Mouse (Mus musculus) ovary, postnatal 10 days (tissue): ENCODE results near the gene Riox1.
A peak's percentile ranks its signal among the peaks of the same experiment; 100 is the strongest.
"Not testable (repeated sequence)": the region's sequence is repeated elsewhere in the genome, so short reads cannot be mapped to it uniquely, and the experiment has no call there.

Source experiments
- DNase-seq: peaks from one replicate; pipeline ENCODE4 v3.0.0; 2022; ENCODE audit warnings: low spot score

The Riox1 gene

DNA sequence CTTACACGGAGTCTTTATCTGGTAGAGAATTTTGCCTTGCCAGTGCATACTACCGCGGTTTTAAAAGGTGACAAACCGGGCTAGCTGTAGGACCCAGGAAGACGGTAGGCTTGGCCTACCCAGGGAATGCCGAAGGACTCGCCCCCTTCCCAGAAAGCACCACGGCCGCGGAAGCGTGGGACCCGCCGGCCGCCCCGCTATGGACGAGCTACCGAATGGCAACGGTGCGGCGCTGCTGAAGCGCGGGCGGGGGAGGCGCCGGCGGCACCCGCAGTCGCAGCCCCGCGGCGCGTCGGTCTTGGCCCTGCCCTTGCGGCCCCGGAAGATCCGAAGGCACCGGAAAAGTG is at the start of gene Riox1:
Gene Riox1, plus strand, starts transcription at position 116 of the 347 bp plus-strand sequence.
- DNase-seq = peak; percentile 48

DNA sequence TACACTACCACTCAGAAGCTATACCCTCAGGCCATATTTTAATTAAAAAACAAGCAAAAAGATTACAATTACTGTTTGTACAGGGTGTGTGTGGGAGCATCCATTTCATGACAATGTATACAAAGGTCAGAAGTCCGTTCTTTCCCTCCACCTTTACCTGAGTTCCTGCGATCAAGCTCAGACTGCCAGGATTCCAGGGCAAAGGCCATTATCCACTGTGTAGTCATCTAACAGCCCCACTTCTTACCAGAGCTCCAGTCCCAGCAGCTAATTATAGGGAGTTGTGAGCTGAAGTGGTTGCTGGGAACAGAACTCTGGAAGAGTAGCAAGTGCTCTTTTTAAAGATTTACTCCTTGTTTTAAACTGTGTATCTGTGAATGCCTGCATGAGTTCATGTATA is 40.0 kb upstream of the Riox1 start:
- no peak for DNase-seq

DNA sequence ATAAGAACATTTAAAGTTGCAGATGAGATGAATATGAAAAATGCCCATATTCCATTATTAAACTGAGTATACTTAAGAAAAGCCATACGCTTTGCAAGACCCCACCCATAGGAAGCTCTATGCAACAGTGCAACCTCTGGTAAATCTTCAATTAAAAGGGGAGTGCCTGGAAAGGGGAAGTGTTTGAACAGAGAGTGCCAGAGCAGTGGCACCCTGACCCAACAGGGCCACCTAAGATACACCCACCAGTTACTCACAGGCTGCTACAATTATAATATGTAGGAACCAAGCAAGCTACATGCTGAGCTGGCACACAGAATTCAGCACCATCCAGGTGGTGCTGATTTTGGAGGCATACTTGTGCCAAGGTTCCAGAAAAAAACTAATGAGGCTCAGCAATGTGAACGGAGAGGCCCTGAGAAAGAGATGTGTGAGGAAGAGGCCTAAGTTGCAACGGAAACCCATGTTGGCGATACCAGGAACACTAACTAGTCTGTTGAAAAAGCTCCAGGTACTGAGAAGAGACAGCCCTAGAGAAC is 36.1 kb upstream of the Riox1 start:
- DNase-seq = no peak

DNA sequence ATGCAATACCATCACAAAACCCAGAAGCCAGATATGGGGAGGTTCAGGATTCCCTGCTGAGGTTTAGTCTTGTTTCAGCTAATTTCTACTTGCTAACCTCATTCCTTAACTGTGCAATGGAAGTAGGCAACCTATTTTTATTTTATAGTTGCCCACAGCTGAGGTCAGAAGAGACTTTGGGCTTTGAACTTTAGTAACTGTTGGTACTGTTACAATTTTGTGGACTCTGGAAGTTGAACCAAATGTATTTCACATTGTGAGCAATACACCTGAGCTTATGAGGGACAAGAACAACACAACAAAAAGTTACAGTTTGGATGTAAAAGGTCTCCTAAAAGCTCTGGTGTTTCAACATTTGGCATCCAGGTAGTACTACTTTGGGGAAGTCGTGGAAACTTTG is 35.6 kb upstream of the Riox1 start:
- DNase-seq = no peak

DNA sequence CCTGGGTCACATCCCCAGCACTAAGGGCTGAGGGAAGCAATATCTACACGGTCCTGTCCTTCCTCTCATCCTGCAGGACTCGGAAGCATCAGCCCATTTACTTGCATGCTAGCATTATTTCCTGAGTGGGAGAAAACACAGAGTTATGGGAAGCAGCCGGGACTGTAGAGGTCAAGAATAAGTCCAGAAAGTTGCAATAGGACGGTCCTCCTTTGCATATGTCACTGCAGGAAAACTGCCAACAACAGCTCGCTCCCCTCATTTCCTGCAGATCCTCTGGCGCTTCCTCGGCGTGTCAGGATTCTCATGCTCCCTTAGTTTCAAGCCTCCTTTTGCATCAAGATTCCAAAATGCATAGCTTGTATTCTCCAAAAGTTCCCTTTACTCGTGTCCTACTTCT is 33.5 kb upstream of the Riox1 start:
- no peak for DNase-seq

DNA sequence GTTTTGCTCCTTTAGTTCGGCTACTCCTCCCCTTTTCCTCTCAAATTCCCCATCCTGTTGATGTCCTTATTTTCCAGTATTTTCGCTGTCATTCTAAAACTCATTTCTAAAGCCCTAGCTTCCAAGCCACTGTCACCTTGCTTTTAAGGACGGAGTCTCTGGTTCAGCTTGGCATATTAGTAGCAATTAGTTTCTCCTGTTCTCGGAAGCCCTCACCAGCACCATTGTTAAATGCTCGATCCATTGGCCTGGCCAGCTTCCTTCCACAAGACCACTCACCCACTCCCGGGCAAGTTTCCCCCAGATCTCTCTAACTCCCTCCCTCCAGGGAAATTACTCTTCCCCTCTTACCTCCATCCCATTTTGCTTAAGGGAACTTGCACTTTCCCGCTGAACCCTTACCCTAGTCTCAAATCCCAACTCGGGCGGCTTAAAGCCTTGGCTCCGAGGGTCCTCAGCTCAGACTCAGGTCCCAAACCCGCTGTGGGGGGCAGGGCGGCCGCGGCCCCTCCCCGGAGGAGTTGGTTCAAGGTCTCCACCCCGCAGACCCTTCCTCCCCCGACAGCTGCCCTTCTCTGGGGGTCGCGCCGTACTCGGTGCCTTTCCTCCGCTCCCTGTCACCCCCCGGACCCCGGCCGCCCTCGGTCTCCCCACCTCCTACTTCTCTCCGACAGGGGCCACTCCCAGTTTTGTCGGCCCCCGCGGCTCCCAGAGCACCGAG is 29.5 kb upstream of the Riox1 start:
- no peak for DNase-seq

DNA sequence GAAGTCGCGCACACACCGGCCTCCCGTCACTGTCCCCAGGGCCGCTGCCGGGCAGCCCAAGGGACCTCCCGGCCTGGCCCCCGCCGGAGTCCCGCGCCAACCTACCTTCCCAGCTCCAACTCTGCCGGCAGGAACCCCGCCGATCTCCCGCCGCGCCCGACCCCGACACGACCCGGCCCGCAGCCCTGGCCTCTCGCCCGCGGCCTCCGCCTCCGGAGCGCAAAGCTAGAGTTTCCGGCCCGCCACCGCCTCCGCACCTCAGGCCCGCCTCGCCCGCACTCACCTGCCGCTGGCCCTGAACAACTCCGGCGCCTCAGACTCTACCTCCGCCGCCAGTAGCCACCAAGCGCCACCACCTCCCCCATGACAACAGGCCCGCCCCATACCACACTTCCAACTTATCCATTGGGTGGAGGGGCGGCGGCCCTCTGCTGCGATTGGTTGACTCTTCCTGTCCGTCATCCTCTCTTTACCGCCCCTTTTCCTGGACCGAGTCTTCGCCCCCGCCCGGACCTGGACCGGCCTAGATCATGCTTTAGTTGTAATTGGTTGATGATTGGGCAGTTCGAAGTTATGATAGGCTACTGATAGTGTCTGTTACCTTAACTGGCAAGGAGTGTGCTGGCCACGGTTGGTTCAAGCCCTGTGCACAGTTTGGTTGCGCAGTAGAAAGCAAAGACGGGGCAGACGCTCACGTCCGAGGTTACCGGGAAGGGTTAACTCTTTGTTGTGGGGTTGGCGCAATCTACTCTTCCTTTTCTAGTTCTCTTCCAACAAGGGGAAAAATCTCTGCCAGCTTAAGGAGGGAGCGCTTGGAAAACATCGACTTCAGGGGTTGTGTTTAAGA is 28.6 kb upstream of the Riox1 start, which contains the start of gene Numb:
Gene Numb, minus strand, starts transcription at position 400 of the 847 bp plus-strand sequence.
- DNase-seq = peak; percentile 89

DNA sequence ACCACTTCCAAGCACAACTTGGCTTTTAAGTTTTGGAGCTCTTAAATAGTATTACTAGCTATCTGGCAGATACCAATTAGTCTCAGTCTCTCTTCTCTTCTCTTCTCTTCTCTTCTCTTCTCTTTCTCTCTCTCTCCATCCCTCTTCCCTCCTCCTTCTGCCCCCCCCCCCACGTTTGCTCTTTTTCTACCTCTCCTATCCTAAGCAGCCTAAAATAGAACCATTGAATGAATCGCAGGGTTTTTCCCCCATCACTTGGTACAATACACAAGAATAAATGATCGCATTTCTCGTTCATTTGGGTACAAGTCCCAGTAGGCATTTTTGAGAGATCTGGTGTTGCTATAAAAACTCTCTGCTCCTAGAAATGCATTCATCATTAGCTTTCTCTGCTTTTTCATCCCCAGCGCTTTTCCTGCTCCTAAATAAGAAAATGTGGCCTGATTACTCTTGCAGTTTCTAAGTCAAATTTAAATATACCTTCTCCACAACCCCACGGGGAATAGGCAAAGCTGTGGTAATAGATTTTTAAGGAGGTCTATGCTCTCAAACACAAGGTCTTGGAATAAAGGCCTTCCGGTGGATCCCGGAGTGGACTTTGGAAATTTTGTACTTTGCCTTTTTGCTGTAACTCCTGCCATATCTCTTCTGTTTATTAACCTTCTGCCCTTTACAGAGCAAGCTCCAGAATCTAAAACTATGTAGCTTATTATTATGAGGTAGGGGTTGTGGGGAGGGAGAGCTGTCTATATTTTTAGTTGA is 27.5 kb upstream of the Riox1 start:
- no peak for DNase-seq

DNA sequence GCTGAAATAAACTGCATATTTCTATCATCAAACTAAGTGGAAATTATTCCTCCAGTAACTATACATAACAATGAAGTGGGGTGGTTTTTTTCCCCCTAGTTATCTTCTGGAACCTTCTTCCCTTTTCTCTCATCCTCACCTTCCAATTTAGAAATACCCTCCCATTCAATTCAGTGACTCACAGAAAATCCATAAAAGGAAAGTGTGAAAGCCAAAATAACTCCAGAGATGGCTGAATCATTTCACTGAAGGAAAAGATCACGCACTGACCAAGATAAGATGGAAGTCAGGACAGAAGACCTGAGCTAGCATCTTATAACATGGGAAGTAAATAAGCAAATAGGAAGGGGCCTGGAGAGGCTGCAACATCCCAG is 26.9 kb upstream of the Riox1 start:
- no peak for DNase-seq

DNA sequence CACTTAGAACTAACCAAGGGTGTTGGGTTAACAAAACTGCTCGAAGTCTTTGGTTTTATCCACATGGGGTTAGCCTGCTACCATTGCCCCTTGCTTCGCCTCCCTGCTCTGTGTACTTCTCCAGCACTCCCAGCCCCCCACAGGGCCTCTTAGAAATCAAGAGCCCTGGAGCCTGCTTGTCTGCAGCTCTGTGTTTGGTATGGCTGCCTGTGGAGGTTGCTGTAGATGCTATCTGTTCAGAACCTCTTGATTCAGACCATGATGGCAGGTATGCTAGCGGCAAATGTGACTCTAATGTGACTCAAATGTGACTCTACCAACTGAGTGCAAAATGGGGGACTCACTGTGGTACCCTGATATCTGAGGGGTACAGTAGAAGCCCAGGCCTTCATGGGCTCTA is 26.1 kb upstream of the Riox1 start:
- DNase-seq = no peak

DNA sequence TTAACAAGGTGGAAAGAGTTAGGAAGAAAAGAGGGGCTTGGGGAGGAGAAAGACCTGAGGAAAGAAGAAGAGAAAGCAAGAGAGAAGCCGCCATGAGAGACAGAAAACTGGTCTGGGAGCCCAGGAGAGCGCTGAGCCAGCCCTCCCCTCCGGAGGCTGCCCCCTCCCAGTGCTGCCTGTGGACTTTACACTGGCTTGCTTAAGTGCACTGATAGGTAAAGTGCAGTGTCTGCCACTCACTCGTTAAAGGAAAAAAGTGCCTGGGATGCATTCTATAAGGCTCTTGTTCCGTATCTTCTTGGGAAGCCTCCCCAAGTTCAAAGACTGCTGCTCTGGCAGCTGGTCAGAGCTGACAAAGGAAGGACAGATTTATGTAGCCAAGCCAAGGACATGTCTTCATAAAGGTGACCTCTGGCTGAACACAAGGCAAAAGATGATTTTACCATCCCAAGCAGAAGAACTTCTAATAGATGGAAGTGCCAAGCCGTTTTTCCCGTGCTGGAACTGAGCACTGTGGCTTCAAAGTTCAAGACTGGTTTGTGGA is 25.2 kb upstream of the Riox1 start:
- DNase-seq = no peak

DNA sequence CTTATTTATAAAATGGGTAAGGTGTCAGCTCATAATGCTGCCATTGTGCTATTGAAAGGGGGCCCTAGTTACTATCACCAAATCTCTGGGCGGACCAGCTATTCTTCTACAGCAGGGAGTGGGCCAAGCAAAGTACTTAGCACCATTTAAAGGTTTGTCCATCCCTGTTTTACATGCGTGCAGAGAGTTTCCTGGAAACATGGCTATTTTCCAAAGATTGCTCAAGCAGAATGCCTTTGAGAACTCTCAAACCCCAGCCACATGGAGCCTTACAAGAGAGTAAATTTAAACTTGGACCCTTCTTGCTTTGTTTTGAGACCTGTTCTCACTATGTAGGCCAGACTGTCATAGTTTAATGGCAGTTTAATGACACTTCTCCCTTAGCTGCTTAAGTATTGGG is 24.3 kb upstream of the Riox1 start:
- no peak for DNase-seq

DNA sequence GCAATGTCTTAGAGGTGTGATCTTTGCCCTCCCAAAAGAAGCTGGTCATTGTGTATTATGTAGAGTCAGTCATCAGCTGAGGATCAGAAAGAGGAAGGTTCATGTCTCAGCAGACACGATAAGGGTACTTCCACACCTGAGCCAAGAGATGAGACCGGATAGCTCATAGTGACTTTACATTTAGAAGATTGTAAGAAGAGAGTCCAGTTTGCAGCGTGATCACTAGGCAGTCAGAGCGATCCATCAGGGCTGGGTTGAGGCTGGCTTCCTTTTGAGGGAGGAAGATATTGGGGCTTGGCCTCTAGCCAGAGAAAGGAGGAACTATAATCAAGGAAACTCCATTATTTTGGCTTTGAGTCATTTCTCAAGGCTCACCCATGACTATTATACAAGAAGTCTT is 22.7 kb upstream of the Riox1 start:
- no peak for DNase-seq

DNA sequence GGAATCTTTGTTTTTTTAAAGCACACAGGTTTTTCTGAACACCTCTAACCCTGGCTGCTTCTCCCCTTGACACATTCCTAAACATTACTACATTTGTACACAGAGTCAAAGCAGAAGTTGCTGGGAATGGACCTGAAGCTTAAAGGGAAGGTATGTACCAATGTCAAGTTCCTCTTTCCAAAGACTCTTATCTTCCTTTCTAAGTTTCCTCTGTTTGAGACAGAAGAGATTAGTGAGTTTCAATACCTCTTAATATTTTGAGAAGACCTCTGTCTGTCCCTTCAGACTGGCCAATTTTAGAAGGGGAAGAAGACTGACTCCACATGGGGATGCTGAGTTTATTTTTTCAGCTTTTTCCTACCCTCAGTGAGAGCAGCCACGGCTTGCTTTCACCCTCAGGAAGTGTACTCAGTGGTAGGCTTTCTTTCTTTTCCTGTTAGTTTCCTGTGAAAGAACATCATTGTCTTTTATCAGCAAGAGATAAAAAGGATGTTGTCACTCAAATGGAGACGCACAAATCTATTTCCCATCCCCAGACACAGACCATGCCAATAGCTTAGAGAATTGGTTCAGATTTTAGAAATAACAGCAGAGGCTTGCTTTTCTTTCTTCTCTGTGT is 21.1 kb upstream of the Riox1 start:
- no peak for DNase-seq

DNA sequence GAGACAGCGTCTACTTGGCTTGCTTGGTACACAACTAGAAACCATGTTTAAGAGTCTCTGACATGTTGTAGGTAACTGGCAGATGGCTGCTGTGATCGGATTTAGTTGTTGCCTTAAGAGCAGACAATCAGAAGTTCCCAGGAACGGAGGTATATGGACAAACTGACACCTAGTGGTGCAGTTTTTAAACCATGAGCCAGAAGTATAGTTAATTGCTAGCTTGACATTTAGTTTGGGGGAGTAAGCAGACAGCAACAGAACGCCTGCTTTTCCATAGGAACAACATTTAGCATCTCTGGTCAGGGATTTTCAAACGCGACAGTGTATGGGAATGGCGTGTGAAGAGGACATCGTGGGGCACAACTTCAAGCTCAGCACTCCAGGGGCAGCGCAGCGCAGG is 12.8 kb upstream of the Riox1 start:
- no peak for DNase-seq

DNA sequence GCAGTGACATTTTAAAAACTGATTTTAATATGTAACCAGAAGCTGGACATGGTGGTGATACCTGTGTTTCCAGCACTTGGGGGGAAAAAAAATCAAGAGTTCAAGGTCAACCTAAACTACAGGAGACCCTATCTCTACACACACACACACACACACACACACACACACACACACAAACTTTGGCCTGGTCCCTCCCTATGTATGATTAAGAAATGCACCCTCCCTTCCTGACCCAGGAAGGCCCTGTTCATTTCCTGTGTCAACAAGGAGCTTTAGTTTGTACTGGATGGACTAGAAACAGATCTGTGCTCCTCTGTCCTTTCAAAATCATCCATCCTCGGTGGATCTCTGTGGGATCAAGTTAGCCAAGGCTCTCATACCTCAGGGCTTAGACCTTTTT is 11.8 kb upstream of the Riox1 start:
- DNase-seq = not testable (repeated sequence)

DNA sequence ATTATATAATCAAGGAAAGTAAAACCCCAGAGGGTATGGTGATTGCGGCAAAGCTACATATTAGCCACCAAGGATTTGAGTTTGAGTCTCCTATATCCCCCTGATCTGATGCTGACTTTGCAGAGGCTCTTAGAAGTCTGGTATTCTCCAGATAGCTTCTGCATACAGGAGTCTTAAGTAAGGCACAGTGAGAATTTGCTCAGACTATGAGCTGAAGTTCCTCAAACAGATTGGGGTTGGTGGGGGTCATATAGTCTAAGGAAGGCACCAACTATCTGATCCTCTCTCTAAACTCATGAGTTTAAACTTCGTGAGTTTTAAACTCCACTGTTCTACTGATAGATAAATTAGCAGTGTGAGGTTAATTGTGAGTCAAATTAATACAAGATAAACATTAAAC is 11.1 kb upstream of the Riox1 start:
- no peak for DNase-seq

DNA sequence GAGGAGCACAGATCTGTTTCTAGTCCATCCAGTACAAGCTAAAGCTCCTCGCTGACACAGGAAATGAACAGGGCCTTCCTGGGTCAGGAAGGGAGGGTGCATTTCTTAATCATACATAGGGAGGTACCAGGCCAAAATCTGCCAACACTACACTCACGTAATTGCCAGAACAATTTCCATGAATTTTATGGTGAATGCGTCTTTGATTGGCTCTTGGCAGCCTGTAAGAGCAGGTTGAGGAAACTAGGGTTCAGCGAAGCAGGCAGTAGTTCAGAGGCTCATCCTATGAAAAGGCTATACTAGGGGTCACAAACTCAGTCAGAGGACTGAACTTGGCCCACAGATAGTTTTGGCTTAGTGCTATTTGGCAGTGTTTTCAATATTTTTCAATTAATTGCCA is 10.4 kb upstream of the Riox1 start:
- no peak for DNase-seq

DNA sequence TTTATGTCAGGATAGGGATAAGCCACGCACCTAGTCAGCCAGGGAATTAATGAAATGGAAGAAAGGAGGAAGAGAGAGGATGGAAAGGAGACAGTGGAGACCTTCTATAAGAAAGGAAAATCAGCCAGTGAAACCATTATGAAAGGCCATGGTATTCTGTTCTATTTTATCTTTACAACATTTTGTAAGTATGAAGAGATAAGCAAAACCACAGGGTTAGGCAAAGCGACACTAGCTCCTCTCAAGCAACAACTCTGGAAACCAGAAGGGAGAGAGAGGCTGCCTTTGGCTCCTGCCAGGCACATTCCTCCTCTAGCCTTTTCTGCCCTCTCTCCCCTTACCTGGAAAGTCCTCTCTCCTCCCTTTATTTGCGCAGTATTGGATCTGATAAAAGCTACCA is 8.5 kb upstream of the Riox1 start:
- DNase-seq = no peak

DNA sequence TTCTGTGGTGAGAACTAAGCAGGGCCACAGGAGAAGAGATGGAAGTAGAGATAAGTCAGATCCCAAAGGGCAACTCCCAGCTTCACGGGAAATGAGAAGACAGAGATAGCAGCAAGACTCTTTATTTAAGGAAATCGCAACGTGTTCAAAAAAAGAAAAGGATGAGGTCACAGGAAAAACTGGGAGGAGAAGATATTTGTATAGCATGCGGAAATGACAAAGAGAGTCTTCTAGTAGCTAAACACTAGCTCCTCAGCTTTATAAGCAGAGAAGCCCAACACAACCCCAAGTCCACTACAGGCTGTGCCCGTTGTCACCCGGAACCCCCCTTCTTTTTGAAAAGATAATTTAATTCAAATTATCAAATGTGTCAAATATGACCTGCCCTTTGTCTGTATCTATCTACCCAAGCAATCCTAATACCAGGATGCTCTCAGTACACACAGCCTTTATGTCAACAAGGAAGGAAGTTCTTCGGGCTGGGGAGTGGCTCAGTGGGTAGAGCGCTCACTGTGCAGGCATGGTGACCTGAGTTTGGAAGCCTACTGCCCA is 3.1 kb upstream of the Riox1 start:
- DNase-seq = no peak

DNA sequence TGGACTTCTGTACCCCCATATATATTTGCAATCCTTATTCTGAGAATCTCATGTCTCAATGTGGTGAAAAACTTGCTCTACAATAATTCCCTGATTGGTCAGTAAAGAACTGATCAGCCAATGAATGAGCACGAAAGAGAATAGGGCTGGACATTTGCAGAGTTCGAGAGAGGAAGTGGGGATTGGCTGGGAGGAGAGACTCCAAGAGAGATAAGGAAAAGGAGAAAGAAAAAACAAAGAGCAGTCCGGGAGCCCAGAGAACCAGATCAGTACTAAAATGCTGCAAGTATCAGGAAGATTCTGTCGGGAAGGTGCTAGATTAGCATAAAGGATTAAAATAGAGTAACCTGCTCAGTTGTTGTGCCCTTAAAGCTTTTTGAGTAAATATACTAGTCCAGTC is 1.4 kb upstream of the Riox1 start:
- DNase-seq = no peak
